Mouse (Mus musculus): ENCODE data around the gene Rassf8. TPM values are rescaled to one million over a fixed set of nuclear protein-coding genes. Genes with fewer than 3 reads are reported as not detected.

Gene Rassf8
- polyA plus RNA-seq (2012; rRNA removed): 2.8 and 2.9 TPM in 2 replicates

DNA sequence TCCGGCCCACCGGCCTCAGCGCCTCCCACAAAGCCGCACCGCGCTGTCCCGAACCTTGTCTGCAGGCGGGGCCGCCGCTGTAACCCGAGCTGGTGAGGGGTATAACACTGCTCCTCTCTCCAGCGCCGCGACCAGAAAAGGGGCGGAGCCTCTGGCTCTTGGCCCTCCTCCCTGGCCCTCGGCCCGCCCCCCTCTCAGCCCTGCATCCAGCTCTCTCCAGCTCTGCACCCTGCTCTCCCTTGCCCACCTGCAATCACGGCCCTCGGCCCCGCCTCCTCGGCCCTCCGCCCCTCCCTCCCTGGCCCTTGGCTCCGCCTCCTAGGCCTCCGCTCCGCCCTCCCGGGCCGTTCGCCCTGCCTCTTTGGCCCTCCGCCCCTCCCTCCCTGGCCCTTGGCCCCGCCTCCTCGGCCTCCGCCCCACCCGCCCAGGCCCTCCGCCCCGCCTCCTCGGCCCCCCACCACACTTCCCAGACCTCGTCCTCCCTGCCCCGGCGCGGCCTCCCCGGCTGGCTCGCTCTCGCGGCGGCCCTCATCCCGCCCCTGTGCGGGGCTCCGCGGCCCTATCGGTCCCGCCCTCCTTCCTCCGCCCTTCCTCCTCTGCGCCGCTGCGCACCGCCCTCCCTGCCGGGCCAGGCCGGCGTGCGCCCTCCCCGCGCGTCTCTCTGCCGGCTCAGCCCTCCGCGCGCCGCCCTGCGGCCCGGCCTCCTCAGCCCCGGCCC lies at the start of gene Rassf8:
TSS of gene Rassf8 (plus strand) at position 617 of the 718 bp plus-strand sequence.
- H3K4me1 ChIP-seq (ENCODE audit: control insufficient read depth, insufficient read depth, insufficient read length): peaks cover 2% of the 10 kb centered on the region; the same call in 1 of the 2 replicates
- 4% methylated on average over 46 of the region's 71 CpGs for WGBS
- peaks cover 9% of the 10 kb centered on the region; the same call in 1 of the 2 replicates for H3K27me3 ChIP-seq (ENCODE audit: control insufficient read depth, insufficient read depth, low read length)
- TF ChIP-seq POLR2A (IDR thresholded peaks at IDR 0.05; ENCODE audit: low read depth, low read length) (no peak), CTCF (IDR thresholded peaks at IDR 0.05; ENCODE audit: extremely low read depth, insufficient read depth, insufficient read length, insufficient replicate concordance) (no peak)
- H3K4me3 ChIP-seq (ENCODE audit: extremely low read depth, insufficient read depth, insufficient read length): peak within 1 kb of the TSS; percentile 58
- peak within 1 kb of the TSS; percentile 37 for H3K27ac ChIP-seq (ENCODE audit: insufficient read depth, low read length)
- peak; percentile 40 to 76 for DNase-seq (ENCODE audit: low read depth in 1 of 2, low spot score in 2 of 2)
- no peaks in the 10 kb centered on the region for H3K36me3 ChIP-seq (ENCODE audit: control insufficient read depth, insufficient read depth, low read length)

DNA sequence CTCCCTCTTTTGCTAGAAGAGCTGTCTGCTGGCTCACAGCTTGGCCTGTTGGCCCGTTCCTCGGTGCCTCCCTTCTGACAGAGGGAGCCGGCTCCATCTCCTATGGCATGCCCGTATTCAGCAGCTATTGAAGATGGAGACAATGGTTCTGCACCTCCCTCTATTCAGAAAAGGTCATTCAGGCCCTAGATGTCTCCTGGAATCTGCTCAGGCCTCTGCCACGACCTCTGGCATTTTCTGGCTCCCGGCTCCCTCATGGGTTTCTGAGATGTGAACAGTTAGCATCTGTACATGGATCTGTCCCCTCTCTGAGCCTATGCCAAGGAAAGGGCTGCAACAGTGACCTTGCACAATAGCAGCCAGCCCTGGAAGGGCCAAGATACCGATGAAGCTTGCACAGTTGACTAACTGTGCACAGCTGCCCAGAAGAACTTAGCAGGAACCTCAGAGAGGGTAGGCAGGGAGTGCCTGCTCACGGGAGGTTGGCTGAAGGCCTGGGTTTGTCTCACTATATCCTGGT lies 45.5 kb upstream of the Rassf8 start:
- Histone ChIP-seq H3K4me3 (ENCODE audit: extremely low read depth, insufficient read depth, insufficient read length) (no peak overlapping the region), H3K27me3 (ENCODE audit: control insufficient read depth, insufficient read depth, low read length) (no peaks in the 10 kb centered on the region), H3K4me1 (ENCODE audit: control insufficient read depth, insufficient read depth, insufficient read length) (no peaks in the 10 kb centered on the region; the same call in 1 of the 2 replicates), H3K36me3 (ENCODE audit: control insufficient read depth, insufficient read depth, low read length) (no peaks in the 10 kb centered on the region), H3K27ac (ENCODE audit: insufficient read depth, low read length) (no peak overlapping the region)
- 76% methylated on average over 8 of the region's 8 CpGs for WGBS
- no peak for DNase-seq (ENCODE audit: low read depth in 1 of 2, low spot score in 2 of 2)
- TF ChIP-seq CTCF (IDR thresholded peaks at IDR 0.05; ENCODE audit: extremely low read depth, insufficient read depth, insufficient read length, insufficient replicate concordance): no peak

DNA sequence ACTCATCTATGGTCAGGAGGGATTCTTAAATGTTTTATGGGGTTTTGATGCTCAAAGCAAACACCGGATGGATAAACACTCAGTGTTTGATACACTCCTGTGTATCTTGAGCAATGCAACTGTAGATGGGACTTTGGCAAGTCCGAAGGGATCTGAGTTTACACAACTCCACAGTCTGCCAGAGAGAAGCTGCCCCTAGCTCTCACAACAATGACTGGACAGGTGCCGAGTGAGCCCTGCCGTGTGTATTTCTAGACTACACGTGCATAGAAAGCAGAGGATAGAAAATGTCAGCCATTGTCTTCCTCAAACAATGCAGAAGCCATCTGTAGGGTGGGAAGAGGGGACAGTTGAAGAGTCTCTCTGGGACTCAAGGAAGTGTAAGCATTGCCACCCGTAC lies 42.9 kb upstream of the Rassf8 start:
- no peak overlapping the region for H3K4me3 ChIP-seq (ENCODE audit: extremely low read depth, insufficient read depth, insufficient read length)
- no peak overlapping the region for H3K27ac ChIP-seq (ENCODE audit: insufficient read depth, low read length)
- no peaks in the 10 kb centered on the region for H3K36me3 ChIP-seq (ENCODE audit: control insufficient read depth, insufficient read depth, low read length)
- no peaks in the 10 kb centered on the region for H3K27me3 ChIP-seq (ENCODE audit: control insufficient read depth, insufficient read depth, low read length)
- TF ChIP-seq CTCF (IDR thresholded peaks at IDR 0.05; ENCODE audit: extremely low read depth, insufficient read depth, insufficient read length, insufficient replicate concordance) (no peak), POLR2A (IDR thresholded peaks at IDR 0.05; ENCODE audit: low read depth, low read length) (no peak)
- WGBS: 86% methylated on average over 6 of the region's 6 CpGs
- H3K4me1 ChIP-seq (ENCODE audit: control insufficient read depth, insufficient read depth, insufficient read length): no peaks in the 10 kb centered on the region; the same call in 1 of the 2 replicates
- DNase-seq (ENCODE audit: low read depth in 1 of 2, low spot score in 2 of 2): no peak

DNA sequence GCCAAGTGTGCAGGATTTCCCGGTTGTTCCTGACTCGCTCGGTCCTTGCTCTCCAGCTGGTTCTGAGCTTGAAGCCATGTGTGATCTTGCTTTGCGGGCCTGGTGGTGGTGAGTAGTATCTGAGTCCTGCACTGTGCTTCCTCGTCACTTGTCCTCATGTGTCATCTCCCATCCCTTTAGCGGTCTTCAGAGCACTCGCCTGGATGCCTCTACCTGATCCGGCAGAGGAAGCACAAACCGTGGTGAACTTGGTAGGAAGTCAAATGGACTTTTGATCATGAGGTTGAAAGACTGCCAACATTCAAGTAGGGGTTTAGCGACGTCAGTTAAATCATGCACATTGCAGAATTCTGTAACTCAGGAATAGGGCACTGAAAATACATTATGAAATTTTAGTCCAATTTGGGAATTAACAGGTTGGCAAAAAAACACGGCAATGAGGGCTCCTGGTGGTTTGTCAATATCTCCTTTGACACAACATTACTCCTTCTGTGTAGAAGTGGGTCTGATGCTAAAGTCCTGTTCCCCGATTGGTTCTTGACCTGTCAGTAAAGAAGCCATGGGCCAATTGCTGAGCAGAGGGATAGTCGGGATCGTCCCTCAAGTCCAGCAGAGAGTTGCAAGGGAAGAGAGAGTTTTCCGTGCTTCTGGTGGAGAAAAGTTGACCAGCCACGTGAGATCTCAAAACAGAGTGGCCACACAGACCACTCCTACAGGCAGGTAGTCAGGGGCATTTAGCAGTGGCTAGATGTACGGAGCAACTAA lies 36.4 kb upstream of the Rassf8 start:
- TF ChIP-seq POLR2A (IDR thresholded peaks at IDR 0.05; ENCODE audit: low read depth, low read length) (no peak), CTCF (IDR thresholded peaks at IDR 0.05; ENCODE audit: extremely low read depth, insufficient read depth, insufficient read length, insufficient replicate concordance) (no peak)
- Histone ChIP-seq H3K4me3 (ENCODE audit: extremely low read depth, insufficient read depth, insufficient read length) (no peak overlapping the region), H3K27ac (ENCODE audit: insufficient read depth, low read length) (no peak overlapping the region), H3K36me3 (ENCODE audit: control insufficient read depth, insufficient read depth, low read length) (no peaks in the 10 kb centered on the region), H3K27me3 (ENCODE audit: control insufficient read depth, insufficient read depth, low read length) (no peaks in the 10 kb centered on the region), H3K4me1 (ENCODE audit: control insufficient read depth, insufficient read depth, insufficient read length) (no peaks in the 10 kb centered on the region)
- no peak for DNase-seq (ENCODE audit: low read depth in 1 of 2, low spot score in 2 of 2)
- WGBS: 86% methylated on average over 18 of the region's 18 CpGs

DNA sequence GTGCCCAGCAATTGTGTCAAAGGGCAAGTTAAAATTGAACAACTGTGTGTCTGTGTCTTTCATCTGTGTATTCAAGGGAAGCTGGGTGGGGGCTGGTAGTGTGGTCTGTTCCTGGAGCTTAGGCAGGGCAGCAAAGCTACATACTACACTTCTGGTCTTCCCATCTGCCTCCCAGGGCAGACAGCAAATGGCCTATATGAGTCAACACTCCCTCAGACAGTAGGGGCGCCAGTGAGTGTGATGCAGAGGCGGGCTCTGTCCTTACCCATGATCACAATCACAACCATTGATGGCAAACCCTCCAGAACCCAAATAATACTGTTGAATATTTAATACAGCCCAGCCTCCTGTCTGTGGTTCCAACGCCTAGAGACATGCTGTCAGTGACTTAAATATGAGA lies 35.8 kb upstream of the Rassf8 start:
- no peak overlapping the region for H3K4me3 ChIP-seq (ENCODE audit: extremely low read depth, insufficient read depth, insufficient read length)
- no peak overlapping the region for H3K27ac ChIP-seq (ENCODE audit: insufficient read depth, low read length)
- H3K27me3 ChIP-seq (ENCODE audit: control insufficient read depth, insufficient read depth, low read length): no peaks in the 10 kb centered on the region
- no peak for DNase-seq (ENCODE audit: low read depth in 1 of 2, low spot score in 2 of 2)
- 87% methylated on average over 3 of the region's 3 CpGs for WGBS
- no peaks in the 10 kb centered on the region for H3K36me3 ChIP-seq (ENCODE audit: control insufficient read depth, insufficient read depth, low read length)
- TF ChIP-seq CTCF (IDR thresholded peaks at IDR 0.05; ENCODE audit: extremely low read depth, insufficient read depth, insufficient read length, insufficient replicate concordance): no peak
- H3K4me1 ChIP-seq (ENCODE audit: control insufficient read depth, insufficient read depth, insufficient read length): no peaks in the 10 kb centered on the region

DNA sequence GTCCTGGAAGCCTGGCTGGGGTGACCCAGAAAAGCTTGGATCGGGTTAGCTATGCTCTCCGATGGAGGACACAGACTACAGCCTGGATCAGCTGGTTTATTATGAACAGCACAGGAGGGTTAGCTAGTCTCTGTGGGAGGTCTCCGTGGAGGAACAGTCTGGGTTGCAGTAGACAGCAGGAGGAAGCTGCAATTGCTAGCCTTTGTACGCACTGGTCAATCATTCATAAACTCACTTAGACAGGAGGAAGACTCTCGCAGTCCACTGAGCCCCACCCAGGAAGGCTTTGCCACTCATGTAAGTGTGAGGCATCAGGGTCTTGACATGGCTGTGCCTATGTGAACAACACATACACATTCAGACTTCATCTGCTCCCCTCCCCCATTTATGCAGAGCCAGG lies 35.2 kb upstream of the Rassf8 start:
- WGBS: 78% methylated on average over 5 of the region's 5 CpGs
- no peak for DNase-seq (ENCODE audit: low read depth in 1 of 2, low spot score in 2 of 2)
- Histone ChIP-seq H3K4me1 (ENCODE audit: control insufficient read depth, insufficient read depth, insufficient read length) (no peaks in the 10 kb centered on the region), H3K27ac (ENCODE audit: insufficient read depth, low read length) (no peak overlapping the region), H3K36me3 (ENCODE audit: control insufficient read depth, insufficient read depth, low read length) (no peaks in the 10 kb centered on the region), H3K27me3 (ENCODE audit: control insufficient read depth, insufficient read depth, low read length) (no peaks in the 10 kb centered on the region), H3K4me3 (ENCODE audit: extremely low read depth, insufficient read depth, insufficient read length) (no peak overlapping the region)
- TF ChIP-seq POLR2A (IDR thresholded peaks at IDR 0.05; ENCODE audit: low read depth, low read length): no peak
- no peak for TF ChIP-seq CTCF (IDR thresholded peaks at IDR 0.05; ENCODE audit: extremely low read depth, insufficient read depth, insufficient read length, insufficient replicate concordance)
